Mouse (Mus musculus) liver, postnatal 0 days (tissue): ENCODE results near the gene Stil.

Experiments used
- CTCF ChIP-seq: sonication (generic); IDR thresholded peaks from 2 replicates; pipeline ENCODE4 v1.5.1; 2016; ENCODE audit warnings: antibody characterized with exemption, low read depth
- EP300 ChIP-seq: IDR thresholded peaks from 2 replicates; pipeline ENCODE4 v1.6.1; 2016; ENCODE audit warnings: antibody characterized with exemption, low read depth, mild to moderate bottlenecking

- TF ChIP-seq CTCF (no peak), EP300 (no peak)
Observed at GRCm38 (mm10) chr4:115055691-115056090, 55.7 kb downstream of the Stil start.
